Mouse (Mus musculus) lung, postnatal 0 days (tissue): Measurements from ENCODE around the gene Ciapin1.

Experiments
- CTCF ChIP-seq: IDR thresholded peaks from 2 replicates; pipeline ENCODE4 v1.5.1; 2016; ENCODE audit warnings: antibody characterized with exemption, mild to moderate bottlenecking
- EP300 ChIP-seq: IDR thresholded peaks from 2 replicates; pipeline ENCODE4 v1.6.1; 2016; ENCODE audit warnings: antibody characterized with exemption, mild to moderate bottlenecking, control low read depth

DNA sequence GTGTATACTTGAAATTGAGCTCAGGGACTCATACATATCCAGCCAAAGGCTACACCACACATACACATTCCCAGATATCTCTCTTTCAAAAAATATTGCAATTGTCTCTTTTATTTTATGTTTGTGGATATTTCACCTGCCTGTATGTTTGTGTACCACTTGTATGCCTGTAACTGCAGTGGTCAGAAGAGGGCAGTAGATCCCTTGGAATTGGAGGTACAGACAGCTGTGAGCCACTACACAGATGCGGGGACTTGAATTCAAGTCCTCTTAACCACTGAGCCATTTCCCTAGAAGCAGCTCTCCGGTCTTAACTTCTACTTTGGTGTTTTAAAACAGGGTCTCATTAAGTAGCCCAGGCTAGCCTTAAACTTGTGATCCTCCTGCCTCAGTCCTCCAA is 43.4 kb downstream of the Ciapin1 start:
- TF ChIP-seq CTCF, result 0 out of 2 replicates have a peak, but pooled peaks have one; percentile 15
- no peak for TF ChIP-seq EP300
